Mouse (Mus musculus): ENCODE results near the gene Taf1b.
"Not testable (repeated sequence)": the region's sequence is repeated elsewhere in the genome, so short reads cannot be mapped to it uniquely, and the experiment has no call there.

Gene Taf1b

DNA sequence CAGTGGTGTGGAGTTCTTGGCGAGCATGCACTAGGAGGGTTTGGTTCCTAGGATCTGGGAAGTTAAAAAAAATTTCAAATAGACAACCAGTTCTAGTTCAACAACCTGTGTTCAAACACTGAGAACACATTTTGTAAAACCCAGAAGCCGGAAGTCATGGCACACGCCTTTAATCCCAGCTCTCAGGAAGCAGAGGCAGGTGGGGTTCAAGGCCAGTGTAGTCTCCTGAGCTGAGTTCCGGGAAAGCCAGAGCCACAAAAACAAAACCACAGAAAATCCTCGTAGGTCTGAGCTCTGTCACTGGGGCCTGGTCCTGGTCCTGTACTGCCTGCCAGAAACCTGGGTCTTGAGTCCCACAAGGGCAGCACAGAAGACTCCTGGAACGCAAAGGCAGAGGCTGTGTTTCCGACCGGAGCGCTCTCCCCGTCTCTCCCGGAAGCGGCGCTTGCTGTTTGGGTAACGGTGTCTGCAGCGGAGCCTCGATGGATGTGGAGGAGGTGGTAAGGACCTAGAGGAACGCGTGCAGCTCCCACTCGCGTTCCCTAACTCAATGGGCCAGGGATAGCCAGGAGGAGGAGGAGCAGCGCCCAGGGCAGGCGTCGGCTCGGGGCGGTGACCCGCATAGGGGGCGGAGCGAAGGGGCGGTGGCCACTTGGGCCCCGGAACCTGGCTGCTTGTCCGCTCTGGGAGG is at the start of gene Taf1b:
Gene Taf1b (plus strand): TSS at position 210 of the 691 bp plus-strand sequence.
- DNase-seq (ENCODE audit: extremely low spot score, low spot score), result peak; percentile 87

DNA sequence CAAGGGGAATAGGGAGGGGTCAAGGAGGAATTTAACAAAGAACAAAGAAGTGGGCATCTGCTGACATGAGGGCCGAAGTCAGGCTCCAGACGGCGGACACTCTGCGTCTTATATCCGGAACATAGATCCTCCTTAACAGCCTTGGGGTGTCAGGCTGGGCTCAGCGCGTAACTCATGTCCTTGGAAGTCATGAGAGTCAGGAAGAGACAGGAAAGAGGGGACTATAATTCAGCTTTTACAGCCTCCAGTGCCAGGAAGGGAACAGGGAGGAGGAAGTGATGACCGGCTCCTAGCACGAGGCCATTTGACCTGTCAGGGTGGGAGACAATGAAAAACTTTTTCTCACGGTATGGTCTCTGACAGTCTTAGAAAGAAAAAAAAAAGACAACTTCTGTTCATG is 37.8 kb upstream of the Taf1b start:
- no peak for DNase-seq (ENCODE audit: extremely low spot score, low spot score)

DNA sequence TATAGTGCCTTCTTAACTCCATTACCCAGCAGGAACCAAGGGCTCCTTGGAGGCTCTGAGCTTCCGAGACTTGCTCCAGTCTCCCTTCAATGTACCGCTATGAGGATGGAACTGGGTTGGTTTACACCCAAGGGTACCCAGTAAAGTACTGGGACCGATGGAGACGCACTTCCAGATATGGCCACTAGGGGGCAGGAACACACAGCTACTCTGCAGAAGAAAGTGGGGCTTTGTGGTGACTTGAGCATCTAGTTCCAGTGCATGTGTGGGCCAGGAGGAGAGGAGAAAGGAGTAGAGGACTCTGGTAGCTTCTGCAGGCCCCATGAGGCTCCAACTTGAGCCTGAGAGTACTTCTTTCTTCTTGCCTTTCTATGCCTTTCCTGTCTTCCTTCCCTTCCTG is 36.0 kb upstream of the Taf1b start:
- not testable (repeated sequence) for DNase-seq (ENCODE audit: extremely low spot score, low spot score)

DNA sequence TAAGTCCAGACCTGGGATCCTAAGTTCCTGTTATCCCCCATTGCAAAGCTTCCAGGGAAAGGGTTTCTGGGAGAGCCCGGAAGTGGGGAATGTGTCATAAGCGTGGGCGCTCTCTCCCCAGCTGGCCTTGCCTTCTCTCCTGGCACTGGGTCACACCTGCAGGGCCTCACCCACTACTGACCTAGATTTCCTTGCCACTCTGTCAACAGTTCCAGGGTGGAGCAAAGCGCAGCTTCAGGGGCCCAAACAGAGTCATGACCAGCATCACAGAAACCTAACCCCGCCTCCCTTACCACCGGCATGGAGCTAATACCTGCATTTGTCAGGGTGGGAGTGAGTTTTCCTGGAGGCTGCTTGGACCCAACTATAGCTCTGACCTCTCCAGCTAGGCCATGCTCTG is 34.7 kb upstream of the Taf1b start:
- not testable (repeated sequence) for DNase-seq (ENCODE audit: extremely low spot score, low spot score)

DNA sequence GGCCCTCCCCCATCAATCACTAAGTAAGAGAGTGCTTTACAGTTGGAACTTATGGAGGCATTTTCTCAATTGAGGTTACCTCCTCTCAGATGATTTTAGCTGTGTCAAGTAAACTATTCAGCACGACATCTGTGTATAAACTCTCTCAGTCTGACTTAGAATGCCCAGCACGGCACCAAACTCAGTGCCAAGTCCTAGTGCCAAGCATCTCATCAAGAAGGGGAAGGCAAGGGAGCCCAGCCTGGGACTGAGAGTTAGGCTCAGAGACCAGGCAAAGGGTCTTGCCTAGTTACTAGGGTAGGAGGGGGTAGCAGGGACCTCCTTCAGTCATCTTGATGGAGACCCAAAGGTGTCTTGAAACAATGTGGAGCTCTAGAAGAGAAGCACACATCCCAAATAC is 29.2 kb upstream of the Taf1b start:
- no peak for DNase-seq (ENCODE audit: extremely low spot score, low spot score)

DNA sequence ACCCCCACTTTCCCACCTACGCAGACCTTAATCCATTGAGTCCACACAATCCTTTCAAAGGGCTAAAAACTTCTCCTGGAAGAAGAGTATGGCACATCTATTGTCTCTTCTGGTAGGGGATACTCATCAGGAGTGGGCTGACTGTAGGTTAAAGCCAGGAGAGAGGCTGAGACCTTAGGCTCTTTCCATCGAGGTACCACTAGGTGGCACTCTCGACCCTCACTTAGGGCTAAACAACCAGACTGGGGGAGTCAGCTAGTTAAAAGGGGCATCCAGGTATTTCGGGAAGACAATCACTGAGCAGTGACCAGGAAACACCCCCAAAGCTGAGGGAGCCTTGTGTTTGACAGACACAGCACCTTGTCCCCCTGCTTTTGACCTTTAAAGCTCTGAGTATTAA is 27.2 kb upstream of the Taf1b start:
- DNase-seq (ENCODE audit: extremely low spot score, low spot score), result peak; percentile 42

DNA sequence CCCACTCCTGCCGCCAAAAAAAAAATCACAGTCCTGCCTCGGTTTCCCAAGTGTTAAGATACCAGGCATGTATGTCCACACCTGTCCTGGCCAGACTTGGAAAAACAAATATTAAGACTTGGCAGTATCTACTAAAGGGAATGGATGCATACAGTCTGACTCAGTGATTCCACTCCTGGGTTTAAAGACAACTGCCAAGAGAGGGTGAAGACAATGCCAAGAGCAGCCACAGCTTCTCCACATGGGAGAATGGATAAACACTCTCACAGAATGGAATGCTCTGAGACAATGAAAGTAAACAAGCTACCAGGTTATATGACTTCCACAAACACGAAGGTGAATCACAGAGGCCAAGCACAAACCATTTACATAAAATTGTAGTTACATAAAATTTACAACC is 24.9 kb upstream of the Taf1b start:
- no peak for DNase-seq (ENCODE audit: extremely low spot score, low spot score)

DNA sequence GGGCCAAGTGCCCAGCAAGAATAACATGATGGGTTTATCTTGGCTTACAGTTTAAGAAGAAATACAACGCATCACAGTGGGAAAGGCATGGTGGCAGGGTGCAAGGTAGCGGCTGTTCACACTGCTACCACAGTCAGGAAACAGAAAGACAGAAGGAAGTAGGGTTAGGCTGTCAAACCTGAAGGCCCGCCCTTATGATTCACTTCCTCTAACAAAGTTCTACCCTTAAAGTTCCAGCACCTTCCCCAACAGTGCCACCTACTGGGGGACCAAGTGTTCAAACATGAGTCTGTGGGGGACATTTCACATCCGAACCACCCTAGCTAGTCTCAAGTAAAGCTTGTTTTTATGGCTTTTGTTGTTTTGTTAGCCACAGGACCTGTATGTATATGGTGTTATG is 13.2 kb upstream of the Taf1b start:
- no peak for DNase-seq (ENCODE audit: extremely low spot score, low spot score)

DNA sequence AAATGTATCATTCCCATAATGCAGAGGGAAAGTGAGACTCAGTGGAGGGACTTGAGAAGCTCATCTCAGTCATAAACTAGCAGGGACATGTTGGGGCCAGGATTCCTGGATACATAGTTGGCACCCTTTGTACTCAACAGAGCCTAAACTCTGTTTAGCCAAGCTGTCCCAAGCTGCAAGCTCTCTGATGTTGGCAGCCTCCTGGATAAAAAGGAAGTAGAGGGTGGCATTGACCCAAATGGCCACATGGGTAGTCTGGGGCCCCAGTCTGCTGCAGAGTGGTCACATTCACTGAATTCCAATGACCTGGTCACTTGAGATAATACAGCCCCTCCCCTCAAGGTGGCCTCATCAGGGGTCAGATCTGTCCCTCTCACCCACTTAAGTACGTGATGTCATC is 11.3 kb upstream of the Taf1b start:
- DNase-seq (ENCODE audit: extremely low spot score, low spot score), result no peak

DNA sequence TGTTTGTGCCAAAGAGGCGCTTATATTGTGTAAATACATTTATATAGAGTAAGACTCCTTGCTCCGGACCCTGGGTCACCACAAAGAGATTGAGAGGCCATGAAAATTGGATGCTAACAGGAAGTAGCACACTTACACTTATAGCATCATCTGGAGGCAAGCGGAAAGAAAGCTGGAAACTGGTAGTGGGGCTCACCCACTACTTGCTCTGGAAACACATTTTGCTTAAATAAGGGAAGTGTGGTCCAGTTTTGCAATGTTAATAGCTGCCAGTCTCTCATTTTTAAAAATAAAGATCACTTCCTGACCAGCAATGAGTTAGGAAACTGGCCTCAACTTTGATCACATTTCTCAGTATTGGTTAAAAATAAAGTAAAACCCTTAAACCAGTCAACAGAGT is 5.7 kb upstream of the Taf1b start:
- not testable (repeated sequence) for DNase-seq (ENCODE audit: extremely low spot score, low spot score)

DNA sequence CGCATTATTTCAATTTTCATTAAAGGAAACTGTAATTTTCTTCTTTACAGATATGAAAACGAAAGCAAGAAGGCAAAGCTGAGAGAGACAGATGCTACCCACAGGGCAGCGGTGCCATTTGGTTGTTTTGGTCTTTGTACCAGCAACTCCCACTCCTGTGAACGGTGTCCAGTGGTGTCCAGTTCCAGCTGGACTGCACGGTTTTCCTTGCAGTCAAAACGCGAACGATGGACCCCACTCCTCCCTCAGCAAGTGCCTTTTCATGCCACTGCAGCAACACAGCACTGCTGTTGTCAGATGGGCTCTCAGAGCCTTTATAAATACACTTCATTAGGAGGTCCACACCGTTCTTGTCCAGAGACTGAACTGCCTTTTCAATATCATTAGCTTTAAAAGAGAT is 5.1 kb upstream of the Taf1b start:
- DNase-seq (ENCODE audit: extremely low spot score, low spot score), result no peak

DNA sequence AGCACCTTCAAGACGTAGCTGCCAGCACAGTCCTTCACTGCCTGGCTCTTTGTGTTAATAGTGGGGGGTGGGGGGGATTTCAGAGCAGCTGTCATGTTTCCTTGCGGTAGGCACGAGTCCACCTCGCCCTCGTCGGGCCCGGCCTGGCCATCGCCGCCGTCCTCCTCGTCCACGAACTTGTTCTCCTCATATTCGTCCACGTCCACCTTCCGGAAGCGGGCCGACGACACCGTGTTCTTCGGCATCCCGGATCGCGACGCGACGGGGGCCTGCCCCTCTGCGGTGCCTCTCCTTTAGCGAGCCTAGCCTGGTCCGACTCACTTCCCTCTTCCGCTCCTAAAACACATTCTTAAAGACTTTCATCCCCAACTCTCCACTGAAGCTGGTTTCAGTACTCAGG is 4.7 kb upstream of the Taf1b start:
- DNase-seq (ENCODE audit: extremely low spot score, low spot score), result no peak

DNA sequence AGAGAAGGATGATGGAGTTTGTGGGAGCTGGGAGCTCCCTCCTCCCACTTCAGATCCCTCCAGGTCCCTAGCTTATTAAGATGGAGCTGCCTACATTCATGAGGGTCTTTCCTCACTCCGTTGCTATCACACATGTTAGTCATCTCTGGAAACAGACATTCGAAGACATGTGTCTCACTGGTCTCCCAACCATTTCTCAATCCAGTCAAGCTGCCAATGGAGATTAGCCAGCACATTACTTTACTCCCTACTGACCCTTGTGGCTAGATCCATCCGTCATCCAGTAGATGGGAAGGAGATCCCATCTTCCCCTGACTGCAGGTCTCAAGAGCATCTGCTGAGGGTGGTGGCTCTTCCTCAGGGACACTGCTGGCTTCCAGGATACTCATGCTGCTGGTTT is 3.4 kb upstream of the Taf1b start:
- not testable (repeated sequence) for DNase-seq (ENCODE audit: extremely low spot score, low spot score)

DNA sequence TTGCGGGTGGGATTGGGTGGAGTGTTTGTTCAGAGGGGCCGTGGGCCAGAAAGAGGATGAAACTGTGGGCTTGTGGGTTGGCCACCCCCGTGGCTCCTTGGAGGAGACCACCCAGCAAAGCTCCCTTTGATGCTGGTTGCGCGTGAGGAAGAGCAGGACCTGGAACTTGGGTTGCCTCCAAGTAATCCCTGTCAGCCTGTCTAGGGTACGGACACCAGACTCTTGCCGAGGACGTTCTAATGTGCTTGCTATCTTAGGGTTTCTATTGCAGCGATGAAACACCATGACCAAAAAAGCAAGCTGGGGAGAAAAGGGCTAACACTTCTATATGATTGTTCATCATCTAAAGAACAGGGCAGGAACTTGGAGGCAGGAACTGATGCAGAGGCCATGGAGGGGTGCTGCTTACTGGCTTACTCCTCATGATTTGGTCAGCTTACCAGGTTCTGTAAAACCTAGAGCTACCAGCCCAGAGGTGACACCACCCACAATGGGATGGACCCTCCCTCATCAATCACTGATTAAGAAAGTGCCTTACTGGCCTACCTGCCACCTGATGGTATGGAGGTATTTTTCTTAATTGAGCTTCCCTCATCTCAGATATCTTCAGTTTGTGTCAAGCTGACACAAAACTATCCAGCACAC is 804 bp downstream of the Taf1b start:
- DNase-seq (ENCODE audit: extremely low spot score, low spot score), result not testable (repeated sequence)

DNA sequence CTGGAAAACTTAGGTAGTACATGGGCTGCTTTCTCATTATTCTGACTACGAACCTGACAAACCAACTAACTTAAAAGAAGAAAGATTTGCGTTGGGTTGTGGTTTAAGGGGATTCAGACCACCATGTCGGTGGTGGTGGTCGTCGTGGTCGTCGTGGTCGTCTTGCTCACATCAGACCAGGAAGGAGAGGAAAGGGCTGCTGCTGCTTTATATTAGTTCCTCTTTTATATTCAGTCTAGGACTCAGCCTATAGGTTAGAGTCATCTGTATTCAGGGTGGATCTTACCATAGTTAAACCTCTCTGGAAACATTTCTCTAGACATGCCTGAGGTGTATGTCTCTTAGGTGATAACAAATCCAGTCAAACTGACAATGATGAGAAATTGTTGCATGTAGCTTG is 19.0 kb downstream of the Taf1b start:
- no peak for DNase-seq (ENCODE audit: extremely low spot score, low spot score)

DNA sequence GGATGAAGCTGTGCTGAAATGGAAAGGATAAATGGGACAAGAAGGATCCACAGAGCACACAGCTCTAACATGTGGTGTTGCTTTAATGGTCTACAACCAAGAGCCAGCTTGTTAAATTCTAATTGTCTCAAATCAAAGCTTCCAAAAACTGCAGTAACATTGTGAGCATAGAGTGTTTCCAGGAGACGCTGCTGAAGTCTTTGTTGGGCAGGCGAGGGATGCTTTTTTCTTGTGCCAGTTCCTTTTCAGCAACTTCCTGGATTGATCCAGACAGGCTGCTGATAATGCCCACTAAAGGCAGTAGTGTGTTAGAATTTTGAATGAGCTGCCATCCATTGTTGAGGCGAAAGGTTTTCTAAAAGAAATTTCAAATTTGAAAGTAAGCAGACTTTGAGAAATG is 22.9 kb downstream of the Taf1b start:
- DNase-seq (ENCODE audit: extremely low spot score, low spot score), result no peak

DNA sequence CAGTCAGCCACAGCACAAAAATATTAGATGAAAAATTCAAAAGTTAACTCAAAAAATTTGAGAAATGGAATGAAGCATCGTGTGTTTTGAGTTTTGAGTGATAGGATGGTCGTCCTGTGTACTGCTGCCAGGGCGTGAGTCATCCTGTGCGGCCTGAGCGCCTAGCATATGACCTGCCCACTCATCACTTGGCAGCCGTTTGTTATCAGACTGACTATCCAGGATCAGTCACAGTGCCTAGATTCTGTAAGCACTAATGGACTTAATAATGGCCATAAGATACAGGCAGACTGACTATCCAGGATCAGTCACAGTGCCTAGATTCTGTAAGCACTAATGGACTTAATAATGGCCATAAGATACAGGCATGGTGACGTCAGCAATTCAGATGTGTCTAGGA is 26.9 kb downstream of the Taf1b start:
- not testable (repeated sequence) for DNase-seq (ENCODE audit: extremely low spot score, low spot score)

DNA sequence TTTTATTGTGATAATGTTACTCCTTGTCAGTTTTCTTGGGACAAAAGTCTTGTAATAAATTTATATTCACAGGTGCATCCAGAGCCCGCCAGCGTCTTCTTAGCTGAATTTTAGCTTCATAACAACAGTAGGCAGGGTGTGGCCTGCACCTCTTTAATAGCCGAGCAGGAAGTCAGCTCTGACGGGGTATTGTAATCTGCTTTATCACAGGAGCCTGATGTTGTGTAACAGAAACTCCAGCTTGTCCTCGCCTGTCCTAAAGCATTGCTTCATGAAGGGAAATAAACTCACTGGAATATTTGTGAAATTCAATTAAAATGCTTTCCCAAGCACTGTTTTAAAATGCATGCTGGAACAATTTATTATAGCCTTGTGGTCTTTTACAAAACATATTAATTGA is 38.2 kb downstream of the Taf1b start:
- no peak for DNase-seq (ENCODE audit: extremely low spot score, low spot score)

DNA sequence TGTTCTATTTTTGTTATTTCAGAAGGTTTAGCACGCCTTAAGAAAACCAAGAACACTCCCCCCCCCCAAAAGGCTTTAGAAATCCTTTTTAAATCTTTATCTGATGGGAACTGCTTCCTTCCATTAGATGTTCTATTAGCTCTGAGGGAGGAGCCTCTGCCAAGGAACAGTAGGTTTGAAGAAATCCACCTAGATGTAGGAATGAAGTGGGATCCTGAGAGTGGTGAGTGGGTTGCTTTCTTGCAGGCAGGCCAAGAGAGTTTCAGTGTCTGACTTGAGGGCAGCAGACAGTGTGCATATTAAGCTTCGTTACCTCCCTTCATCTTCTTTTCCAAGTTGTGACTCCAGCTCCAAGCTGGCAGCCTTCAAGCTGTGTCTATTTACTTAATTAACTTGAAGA is 39.0 kb downstream of the Taf1b start:
- no peak for DNase-seq (ENCODE audit: extremely low spot score, low spot score)

DNA sequence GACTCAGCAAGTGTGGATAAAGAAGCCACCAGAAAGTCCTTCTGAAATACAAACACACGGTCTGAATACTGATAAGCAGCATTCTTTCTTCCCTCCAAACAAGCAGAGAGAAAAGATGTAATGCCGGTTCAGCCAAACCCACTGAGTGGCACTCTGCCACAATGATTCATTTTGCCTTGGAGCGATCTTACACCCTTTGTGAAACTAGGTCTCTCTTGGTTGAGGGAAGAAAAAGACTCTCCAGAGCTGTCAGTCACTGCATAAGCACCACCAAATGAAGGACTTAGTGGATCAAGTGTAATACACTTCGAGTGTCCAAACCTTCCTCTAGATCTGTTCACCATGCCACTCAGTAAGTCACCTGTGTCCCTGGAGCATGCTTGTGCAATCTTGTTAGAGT is 39.8 kb downstream of the Taf1b start:
- no peak for DNase-seq (ENCODE audit: extremely low spot score, low spot score)

DNA sequence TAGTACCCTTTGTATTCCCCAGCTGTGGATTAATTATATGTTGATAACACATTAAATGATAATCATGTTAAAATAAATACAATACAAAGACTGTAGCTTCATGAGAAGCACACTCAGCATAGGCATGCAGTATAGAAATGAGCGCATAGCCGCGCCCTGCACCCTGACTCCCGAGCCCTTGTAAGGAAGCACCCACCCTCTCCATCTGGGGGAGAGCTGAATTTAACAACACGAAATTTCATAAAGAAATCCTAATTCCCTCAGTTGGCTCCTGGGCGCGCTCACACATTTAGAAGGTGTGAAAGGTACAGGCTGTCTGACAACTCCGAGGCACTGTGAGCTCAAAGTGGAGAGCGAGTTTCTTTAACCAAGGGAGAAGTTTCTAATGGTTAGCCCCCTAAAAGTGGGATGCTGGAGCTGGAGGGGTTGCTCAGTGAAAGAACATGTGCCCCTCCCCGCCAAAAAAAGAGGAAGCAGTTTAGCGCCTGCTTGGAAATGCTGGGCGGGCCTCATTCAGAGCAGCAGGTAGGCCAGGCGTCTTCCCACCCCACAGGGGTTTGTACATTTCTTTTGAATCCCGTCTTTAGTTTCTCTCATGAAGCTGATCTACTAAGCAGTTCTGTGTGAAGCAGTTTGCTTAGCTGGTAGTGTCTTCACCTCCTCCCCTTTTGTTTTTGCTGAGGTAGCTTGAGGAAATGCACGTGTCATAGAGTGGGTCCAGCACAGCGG is 43.4 kb downstream of the Taf1b start:
- no peak for DNase-seq (ENCODE audit: extremely low spot score, low spot score)

DNA sequence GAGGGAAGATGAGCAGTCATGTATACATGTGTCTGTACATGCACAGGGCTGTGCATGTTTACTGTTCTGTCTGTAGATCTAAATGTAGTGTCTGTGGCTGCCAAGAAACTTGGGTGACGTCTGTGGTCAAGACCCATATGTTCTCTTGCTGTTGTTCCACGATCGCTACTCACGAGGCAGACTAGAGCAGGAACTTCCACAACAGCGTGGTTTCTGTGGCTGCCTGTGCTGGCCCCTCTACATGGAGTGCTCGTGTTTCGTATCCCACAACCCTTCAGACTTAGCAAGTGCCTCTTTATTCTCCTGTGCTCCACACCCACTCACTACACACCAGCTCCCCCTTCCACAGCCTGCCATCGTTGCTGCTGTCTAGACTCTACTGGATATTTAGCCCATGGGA is 49.5 kb downstream of the Taf1b start:
- no peak for DNase-seq (ENCODE audit: extremely low spot score, low spot score)

DNA sequence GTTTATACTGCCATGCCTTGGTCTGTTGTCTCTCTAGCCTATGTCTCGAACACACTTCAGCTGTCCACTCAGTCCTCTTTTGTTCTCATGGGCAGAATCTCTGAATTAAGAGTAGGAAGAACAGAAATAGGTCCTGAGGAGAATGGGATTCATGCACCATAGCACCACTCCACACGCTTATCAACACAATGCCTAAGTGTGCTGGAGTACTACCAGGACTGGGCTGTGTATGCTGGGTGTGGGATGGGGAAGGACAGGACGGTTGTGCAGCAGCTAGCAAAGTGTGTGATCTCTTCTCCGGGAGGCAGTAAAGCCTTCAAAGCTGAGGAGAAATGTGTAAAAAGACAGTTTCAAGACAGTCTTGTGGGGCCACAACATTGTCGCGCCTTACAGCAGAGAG is 50.7 kb downstream of the Taf1b start:
- no peak for DNase-seq (ENCODE audit: extremely low spot score, low spot score)

Data from neural tube, embryonic 10.5 days (tissue).